In the genomic region with DNA sequence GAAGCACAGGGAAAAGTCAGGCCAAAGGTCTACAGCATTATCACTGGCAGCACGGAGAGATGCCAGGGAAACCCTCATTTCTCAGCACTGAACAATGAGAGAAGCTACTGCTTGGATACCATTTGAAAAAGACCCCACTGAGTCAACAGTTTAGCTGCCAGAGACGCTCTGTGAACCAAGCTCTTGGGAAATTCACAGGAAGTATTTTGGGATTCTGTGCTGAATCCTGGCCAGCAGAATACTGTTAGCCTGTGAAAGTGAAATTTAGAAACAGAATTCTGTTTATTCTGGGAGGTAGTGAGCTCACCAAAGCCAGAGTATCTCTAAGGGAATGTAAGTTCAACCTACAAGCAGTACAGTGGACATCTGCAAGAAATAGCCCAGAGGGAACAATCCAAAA, we compare ENCODE assay signal across 8 mouse cellular contexts.
A peak's percentile ranks its signal among the peaks of the same experiment; 100 is the strongest.
DNase-seq lines count a peak whose midpoint lies in the region.

No protein-coding gene starts in this region.

- peak; percentile 1 to 2 for DNase-seq in cerebellum, adult 18-20 months
- DNase-seq in cerebellum, postnatal 4 days (ENCODE audit: low spot score in 2 of 2), result no peak
- peak; percentile 3 for DNase-seq in layer of hippocampus, adult 9-11 months
- DNase-seq in layer of hippocampus, adult 9-10 months (ENCODE audit: low spot score), result no peak
- DNase-seq in left cerebral cortex, postnatal 14 days (ENCODE audit: low spot score in 2 of 2), result peak; percentile 54 to 61
- DNase-seq in telencephalon, adult 2 months (ENCODE audit: low read depth, low spot score), result peak; percentile 64
- DNase-seq in spleen, postnatal 4 days (ENCODE audit: low spot score in 2 of 2), result no peak
- no peak for DNase-seq in c-Kit-positive CD71-positive TER-119-positive erythroid progenitor cells, embryonic 14.5 days (ENCODE audit: low spot score)

- intact Hi-C loops in left cerebral cortex, postnatal 14 days (cut with DNase I), result no loop called here

Comparison
In these comparisons a context has a peak if more than half of its experiments do, and no peak if none do; other contexts are left out.
1. DNase-seq: peak in cerebellum, adult 18-20 months (2 of 2), layer of hippocampus, adult 9-11 months (single experiment), left cerebral cortex, postnatal 14 days (2 of 2) and telencephalon, adult 2 months (single experiment); none in cerebellum, postnatal 4 days (0 of 2), layer of hippocampus, adult 9-10 months (single experiment), spleen, postnatal 4 days (0 of 2) and c-Kit-positive CD71-positive TER-119-positive erythroid progenitor cells, embryonic 14.5 days (single experiment).